Mouse (Mus musculus): ENCODE data around the gene Skp2. TPM values are rescaled to one million over a fixed set of nuclear protein-coding genes. Genes with fewer than 3 reads are reported as not detected.
A peak's percentile ranks its signal among the peaks of the same experiment; 100 is the strongest.

Gene Skp2
- polyA plus RNA-seq, 1 experiment, result 0.09 TPM

DNA sequence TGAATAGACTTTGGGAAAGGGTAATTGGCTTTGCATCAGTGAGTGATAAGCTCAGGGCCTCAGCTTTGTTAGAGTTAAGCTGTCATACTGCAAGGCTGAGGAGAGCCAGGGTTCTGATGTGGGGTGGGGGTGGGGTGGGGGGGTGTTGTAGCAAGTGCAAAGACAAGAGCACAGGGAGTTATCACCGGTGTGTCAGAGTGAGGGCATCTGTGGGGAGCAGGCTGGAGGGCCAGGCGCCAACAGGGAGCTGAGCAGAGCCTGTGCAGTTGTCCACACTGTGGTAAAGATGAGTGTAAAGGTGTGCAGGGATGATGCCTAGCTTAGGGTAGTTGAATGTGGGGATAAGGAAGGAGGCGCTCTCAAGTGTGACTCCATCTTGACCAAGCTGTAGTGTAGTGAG is 73.9 kb downstream of the Skp2 start:
- H3K4me1 ChIP-seq (ENCODE audit: control insufficient read depth), result peaks cover 90% of the 10 kb centered on the region
- H3K36me3 ChIP-seq (ENCODE audit: control insufficient read depth), result peaks cover 96% of the 10 kb centered on the region
- no peaks in the 10 kb centered on the region for H3K27me3 ChIP-seq (ENCODE audit: control insufficient read depth)
- no peak for TF ChIP-seq GATA1 (IDR thresholded peaks at IDR 0.05; ENCODE audit: low read length)
- TF ChIP-seq TAL1 (IDR thresholded peaks at IDR 0.05; ENCODE audit: low read length), result no peak
- H3K9me3 ChIP-seq (ENCODE audit: control insufficient read depth, low read length), result no peaks in the 10 kb centered on the region
- H3K4me3 ChIP-seq (replicated peaks), result peak overlapping the region; percentile 37

DNA sequence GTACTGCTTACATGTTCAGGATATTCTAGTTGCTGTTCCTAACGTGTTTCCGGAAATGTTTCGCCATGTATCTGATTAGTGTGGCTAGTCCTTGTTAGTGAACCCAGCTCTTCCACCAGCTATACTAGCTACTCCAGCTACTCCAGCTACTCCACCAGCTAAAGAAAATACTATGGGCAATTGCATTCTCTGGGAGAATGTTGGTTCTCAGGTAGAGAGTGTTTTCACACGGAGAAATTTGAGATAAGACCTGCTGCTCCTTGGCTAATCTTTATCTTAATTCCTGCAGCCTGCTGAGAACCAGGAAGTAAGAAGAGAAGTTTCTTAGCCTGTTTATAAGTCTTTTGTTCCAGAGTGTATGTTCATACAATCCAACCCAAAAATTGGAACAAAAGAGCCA is 75.0 kb downstream of the Skp2 start:
- H3K9me3 ChIP-seq (ENCODE audit: control insufficient read depth, low read length), result no peaks in the 10 kb centered on the region
- no peaks in the 10 kb centered on the region for H3K27me3 ChIP-seq (ENCODE audit: control insufficient read depth)
- H3K4me3 ChIP-seq (replicated peaks), result peak overlapping the region; percentile 89
- no peak for TF ChIP-seq TAL1 (IDR thresholded peaks at IDR 0.05; ENCODE audit: low read length)
- TF ChIP-seq GATA1 (IDR thresholded peaks at IDR 0.05; ENCODE audit: low read length), result peak; percentile 45
- H3K36me3 ChIP-seq (ENCODE audit: control insufficient read depth), result peaks cover 96% of the 10 kb centered on the region
- peaks cover 90% of the 10 kb centered on the region for H3K4me1 ChIP-seq (ENCODE audit: control insufficient read depth)

DNA sequence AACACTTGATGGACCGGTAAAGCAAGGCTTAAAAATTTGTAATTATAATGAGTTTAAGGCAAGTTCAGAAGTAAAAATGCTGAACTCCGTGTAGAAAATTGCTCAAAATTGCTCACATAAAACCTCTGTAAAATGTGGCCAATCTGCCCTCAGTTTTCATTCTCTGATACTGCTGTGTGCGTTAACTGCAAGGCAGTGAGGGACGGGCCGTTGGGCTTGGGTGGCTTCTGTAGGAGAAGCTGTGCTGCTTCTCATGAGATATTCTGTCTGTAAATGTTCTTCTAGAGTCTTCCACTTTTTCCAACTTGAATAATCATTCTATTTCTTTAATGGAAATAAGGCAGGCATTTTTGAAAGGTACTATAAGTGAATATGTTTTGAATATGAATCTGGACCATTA is 75.6 kb downstream of the Skp2 start:
- no peak for TF ChIP-seq GATA1 (IDR thresholded peaks at IDR 0.05; ENCODE audit: low read length)
- no peak for TF ChIP-seq TAL1 (IDR thresholded peaks at IDR 0.05; ENCODE audit: low read length)
- H3K9me3 ChIP-seq (ENCODE audit: control insufficient read depth, low read length), result no peaks in the 10 kb centered on the region
- H3K27me3 ChIP-seq (ENCODE audit: control insufficient read depth), result no peaks in the 10 kb centered on the region
- peak overlapping the region; percentile 89 for H3K4me3 ChIP-seq (replicated peaks)
- peaks cover 96% of the 10 kb centered on the region for H3K36me3 ChIP-seq (ENCODE audit: control insufficient read depth)
- peaks cover 90% of the 10 kb centered on the region for H3K4me1 ChIP-seq (ENCODE audit: control insufficient read depth)

DNA sequence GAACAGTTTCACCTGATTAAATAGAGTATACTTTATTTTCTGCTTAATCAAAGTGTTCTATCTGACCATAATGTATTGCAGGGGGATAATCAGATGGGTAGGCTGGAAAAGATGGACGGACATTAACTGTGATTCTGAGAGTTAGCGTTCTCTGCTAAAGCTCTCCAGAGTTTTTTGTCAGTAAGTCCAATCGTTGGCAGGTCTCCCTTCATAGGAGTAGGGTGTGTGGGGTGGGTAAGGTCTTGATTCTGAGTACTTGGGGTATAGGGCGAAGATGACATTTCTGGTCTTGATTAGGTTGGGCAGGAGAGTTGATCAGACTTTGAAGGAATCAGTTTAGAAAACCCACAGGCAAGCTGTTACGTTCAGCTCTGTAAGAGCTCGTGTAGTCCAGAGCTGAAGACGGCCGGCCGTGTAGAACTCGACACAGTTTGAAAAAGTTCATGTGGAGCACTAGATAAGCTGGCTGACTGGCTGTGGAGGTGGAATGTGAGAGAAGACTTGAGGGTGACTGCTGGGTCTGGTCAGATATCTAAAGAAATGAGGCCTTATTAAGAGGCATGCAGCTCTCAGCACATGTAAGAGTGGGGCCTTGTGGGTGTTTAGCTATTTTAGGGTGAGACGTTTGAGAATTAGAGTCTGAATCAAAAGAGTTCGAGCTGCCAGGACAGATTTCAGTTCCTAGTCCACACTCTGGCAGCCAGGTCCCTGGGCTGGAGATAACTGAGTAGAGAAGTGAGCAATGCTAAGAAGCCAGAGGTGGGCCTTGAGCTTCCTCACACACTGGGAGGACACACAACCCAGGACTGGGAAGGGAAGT is 76.5 kb downstream of the Skp2 start:
- peaks cover 95% of the 10 kb centered on the region for H3K4me1 ChIP-seq (ENCODE audit: control insufficient read depth)
- no peaks in the 10 kb centered on the region for H3K9me3 ChIP-seq (ENCODE audit: control insufficient read depth, low read length)
- peak overlapping the region; percentile 89 for H3K4me3 ChIP-seq (replicated peaks)
- H3K27me3 ChIP-seq (ENCODE audit: control insufficient read depth), result no peaks in the 10 kb centered on the region
- H3K36me3 ChIP-seq (ENCODE audit: control insufficient read depth), result peaks cover 96% of the 10 kb centered on the region
- TF ChIP-seq TAL1 (IDR thresholded peaks at IDR 0.05; ENCODE audit: low read length) (no peak), GATA1 (IDR thresholded peaks at IDR 0.05; ENCODE audit: low read length) (no peak)

DNA sequence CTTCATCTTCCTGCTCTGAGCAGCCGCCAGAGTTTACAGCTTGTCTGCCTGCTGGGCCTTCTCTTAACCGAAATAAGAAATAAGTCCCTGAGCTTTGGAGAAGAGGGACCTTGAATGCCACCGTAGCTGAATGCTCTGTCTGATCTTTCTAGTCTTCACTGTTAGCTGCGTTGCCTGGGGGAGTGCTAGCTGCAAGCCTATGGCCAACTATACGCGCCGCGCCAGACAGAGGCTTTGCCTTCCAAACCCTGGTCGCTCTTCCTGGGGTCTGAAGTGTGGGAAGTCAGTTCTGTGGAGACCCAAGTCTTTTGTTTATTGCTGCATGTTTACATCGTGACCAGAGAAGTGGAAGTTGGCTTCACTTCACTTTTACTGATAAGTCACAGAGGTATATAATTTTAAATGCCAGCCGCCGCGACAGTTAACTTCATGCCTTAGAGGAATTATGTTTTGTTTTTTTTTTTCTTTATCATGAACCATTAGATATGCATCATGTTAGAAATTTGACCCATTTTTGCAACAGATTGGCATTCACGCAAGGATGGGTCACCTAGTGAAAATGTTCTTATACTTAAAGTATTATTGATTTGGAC is 79.5 kb downstream of the Skp2 start:
- H3K4me1 ChIP-seq (ENCODE audit: control insufficient read depth), result peaks cover 75% of the 10 kb centered on the region
- no peaks in the 10 kb centered on the region for H3K27me3 ChIP-seq (ENCODE audit: control insufficient read depth)
- H3K9me3 ChIP-seq (ENCODE audit: control insufficient read depth, low read length), result no peaks in the 10 kb centered on the region
- TF ChIP-seq GATA1 (IDR thresholded peaks at IDR 0.05; ENCODE audit: low read length), result no peak
- TF ChIP-seq TAL1 (IDR thresholded peaks at IDR 0.05; ENCODE audit: low read length), result no peak
- peaks cover 86% of the 10 kb centered on the region for H3K36me3 ChIP-seq (ENCODE audit: control insufficient read depth)
- peak overlapping the region; percentile 89 for H3K4me3 ChIP-seq (replicated peaks)

DNA sequence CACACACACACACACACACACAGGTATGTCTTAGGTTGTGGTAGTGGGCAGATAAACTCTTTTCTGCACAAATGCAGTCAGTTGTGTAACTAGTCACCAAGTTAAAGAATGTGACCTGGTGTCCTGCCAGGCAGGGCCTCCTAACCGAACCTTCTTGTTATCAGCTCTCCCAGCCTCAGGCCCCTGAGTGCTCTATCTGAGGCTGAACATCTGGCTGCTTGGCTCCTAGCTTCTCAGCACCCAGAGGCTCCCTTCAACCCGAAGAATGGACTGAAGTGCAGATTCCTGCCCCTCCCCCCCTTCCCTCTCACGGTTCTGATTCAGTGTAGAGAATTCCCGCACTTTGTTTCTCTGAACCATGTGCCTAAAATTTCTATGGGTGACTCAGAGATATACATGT is 80.6 kb downstream of the Skp2 start:
- H3K36me3 ChIP-seq (ENCODE audit: control insufficient read depth), result peaks cover 78% of the 10 kb centered on the region
- no peaks in the 10 kb centered on the region for H3K27me3 ChIP-seq (ENCODE audit: control insufficient read depth)
- peak overlapping the region; percentile 89 for H3K4me3 ChIP-seq (replicated peaks)
- peaks cover 74% of the 10 kb centered on the region for H3K4me1 ChIP-seq (ENCODE audit: control insufficient read depth)
- H3K9me3 ChIP-seq (ENCODE audit: control insufficient read depth, low read length), result no peaks in the 10 kb centered on the region
- TF ChIP-seq GATA1 (IDR thresholded peaks at IDR 0.05; ENCODE audit: low read length) (peak; percentile 98), TAL1 (IDR thresholded peaks at IDR 0.05; ENCODE audit: low read length) (peak; percentile 99)

DNA sequence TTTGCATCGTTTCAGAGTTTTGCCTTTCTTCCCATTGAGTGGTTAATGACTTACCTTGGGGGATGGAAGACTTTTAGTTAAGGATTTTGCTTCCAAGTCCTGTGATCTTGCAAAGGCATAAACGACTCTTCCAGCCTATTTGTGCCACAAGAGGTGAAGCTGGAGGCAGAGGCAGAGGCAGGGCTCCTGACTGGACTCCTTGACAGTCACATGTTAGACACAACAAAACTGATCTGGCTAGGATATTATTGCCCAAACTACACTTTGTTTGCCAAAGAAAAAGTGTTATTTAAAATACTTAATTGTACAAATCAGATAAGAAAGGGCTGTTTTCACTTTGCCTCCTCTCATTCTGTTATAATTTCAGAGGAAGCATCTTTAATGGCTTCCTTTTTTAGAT is 81.1 kb downstream of the Skp2 start:
- Histone ChIP-seq H3K9me3 (ENCODE audit: control insufficient read depth, low read length) (no peaks in the 10 kb centered on the region), H3K4me3 (replicated peaks) (peak overlapping the region; percentile 89), H3K36me3 (ENCODE audit: control insufficient read depth) (peaks cover 74% of the 10 kb centered on the region), H3K4me1 (ENCODE audit: control insufficient read depth) (peaks cover 72% of the 10 kb centered on the region), H3K27me3 (ENCODE audit: control insufficient read depth) (no peaks in the 10 kb centered on the region)
- TF ChIP-seq TAL1 (IDR thresholded peaks at IDR 0.05; ENCODE audit: low read length) (no peak), GATA1 (IDR thresholded peaks at IDR 0.05; ENCODE audit: low read length) (peak; percentile 32)

DNA sequence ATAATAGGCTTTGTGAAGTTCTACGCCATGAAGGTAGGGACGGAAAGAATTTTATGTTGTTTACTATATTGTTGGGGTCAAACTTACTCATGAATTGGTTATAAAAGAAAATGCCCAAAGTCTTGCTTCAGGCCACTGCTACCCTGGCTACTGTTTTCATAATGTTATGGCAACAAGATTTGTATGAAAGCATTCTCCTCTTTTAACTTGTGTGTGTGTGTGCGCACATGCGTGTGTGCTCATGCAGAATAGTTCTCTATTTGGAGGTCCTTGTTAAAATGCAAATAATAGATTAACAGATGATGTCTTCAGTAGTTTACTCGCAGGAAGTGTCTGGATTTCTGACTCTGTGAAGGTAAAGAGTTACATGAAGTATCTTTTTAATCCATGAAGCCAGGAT is 81.5 kb downstream of the Skp2 start:
- Histone ChIP-seq H3K4me1 (ENCODE audit: control insufficient read depth) (peaks cover 71% of the 10 kb centered on the region), H3K36me3 (ENCODE audit: control insufficient read depth) (peaks cover 70% of the 10 kb centered on the region), H3K4me3 (replicated peaks) (peak overlapping the region; percentile 89), H3K9me3 (ENCODE audit: control insufficient read depth, low read length) (no peaks in the 10 kb centered on the region), H3K27me3 (ENCODE audit: control insufficient read depth) (no peaks in the 10 kb centered on the region)
- TF ChIP-seq TAL1 (IDR thresholded peaks at IDR 0.05; ENCODE audit: low read length), result no peak
- TF ChIP-seq GATA1 (IDR thresholded peaks at IDR 0.05; ENCODE audit: low read length), result no peak

DNA sequence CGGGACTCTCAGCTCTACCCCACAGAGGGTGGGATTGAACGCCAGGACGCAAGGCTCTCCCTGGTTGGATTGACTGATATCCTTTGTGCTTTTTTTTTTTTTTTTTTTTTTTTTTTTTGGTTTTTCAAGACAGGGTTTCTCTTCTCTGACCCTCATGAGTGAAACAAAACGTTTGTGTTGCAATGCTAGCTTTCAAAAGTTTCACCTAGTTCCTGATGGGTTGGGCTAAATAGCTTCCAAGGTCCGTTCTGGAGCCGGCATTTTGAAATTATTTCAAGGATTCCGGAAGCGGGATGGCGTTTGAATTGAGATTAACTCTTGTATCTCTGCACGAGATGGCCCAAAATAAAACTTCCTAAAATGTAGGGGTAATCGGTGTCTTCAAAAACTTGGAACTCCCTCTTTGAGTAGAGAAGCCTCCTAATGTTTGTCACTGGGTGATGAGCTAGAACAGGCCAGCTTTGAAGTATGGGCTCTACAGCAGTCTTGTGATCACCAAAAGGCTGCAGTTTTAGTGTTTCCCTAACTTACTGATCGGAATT is 82.1 kb downstream of the Skp2 start:
- Histone ChIP-seq H3K4me1 (ENCODE audit: control insufficient read depth) (peaks cover 66% of the 10 kb centered on the region), H3K9me3 (ENCODE audit: control insufficient read depth, low read length) (no peaks in the 10 kb centered on the region), H3K27me3 (ENCODE audit: control insufficient read depth) (no peaks in the 10 kb centered on the region), H3K4me3 (replicated peaks) (peak overlapping the region; percentile 89), H3K36me3 (ENCODE audit: control insufficient read depth) (peaks cover 64% of the 10 kb centered on the region)
- TF ChIP-seq GATA1 (IDR thresholded peaks at IDR 0.05; ENCODE audit: low read length) (no peak), TAL1 (IDR thresholded peaks at IDR 0.05; ENCODE audit: low read length) (no peak)
